Mouse (Mus musculus) layer of hippocampus, postnatal 10 days (tissue): ENCODE results near the gene Tex2. TPM values are rescaled to one million over a fixed set of nuclear protein-coding genes. Genes with fewer than 3 reads are reported as not detected.
"Not testable (repeated sequence)": the region's sequence is repeated elsewhere in the genome, so short reads cannot be mapped to it uniquely, and the experiment has no call there.

ENCODE experiments used
- DNase-seq, 2 experiments: peaks; one replicate each; pipeline ENCODE4 v3.0.0; 2021; ENCODE audit warnings: low spot score in 2 of 2
- total RNA-seq, 2 experiments: library from RNA; stranded (reverse); gene quantifications; 2 replicates each; pipeline ENCODE4 v1.2.3; 2021

Tex2 gene
- total RNA-seq, 2 experiments from 2014 or later: 96.1 to 98.4 TPM

DNA sequence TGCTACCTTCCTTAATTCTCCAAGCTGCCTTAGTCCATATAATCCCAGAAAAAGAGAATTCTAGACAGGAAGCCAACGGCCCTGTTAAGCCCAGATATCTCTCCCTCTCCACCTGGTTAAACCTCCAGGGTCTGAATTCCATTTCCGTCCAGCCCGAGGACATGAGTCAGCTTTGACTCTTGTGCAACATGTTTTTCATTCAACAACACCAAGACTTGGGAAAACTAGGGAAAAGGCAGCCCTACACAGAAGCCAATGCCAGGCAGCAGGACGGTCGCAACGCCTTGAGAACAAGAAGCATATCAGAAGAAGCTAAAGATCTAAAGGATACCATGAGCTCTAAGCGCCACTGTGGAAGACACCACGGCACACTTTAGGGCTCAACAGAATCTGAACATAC lies 32.8 kb downstream of the Tex2 start:
- no peak for DNase-seq

DNA sequence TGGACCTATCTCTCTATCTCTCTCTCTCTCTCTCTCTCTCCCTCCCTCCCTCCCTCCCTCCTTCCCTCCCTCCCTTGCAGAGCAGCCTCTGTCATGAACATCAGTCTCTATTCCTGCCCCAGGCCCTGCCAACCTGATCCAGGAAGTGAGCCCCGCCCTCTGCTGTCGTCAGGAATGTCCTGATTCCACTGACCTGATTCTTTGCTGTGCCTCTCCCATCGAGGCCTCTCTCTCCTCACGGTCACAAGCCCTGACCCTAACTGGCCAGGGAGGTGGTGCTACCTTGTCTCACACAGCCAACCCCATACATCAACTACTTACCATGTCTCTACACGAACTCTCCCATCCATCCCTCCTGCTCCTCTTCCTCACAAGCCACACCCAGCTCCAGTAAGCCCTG lies 33.3 kb downstream of the Tex2 start:
- no peak for DNase-seq

DNA sequence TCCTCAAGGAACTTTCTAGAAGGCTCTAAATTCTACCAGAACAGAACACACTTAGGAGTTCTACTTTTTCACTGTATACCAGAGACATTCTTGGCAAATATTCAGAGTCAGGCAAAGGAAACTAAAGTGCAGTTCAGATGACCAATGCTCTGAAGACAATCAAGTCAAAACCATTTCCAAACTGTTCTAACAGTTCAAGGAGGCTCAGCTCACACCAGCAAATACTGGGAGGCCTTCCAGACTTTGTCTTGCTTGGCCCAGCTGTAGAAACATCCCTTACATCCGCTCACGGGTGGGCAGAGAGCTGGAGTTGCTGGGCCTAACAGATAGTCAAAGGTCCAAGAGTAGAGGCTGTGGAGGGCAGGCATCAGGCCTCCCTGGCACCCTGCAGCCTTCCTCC lies 34.1 kb downstream of the Tex2 start:
- no peak for DNase-seq

DNA sequence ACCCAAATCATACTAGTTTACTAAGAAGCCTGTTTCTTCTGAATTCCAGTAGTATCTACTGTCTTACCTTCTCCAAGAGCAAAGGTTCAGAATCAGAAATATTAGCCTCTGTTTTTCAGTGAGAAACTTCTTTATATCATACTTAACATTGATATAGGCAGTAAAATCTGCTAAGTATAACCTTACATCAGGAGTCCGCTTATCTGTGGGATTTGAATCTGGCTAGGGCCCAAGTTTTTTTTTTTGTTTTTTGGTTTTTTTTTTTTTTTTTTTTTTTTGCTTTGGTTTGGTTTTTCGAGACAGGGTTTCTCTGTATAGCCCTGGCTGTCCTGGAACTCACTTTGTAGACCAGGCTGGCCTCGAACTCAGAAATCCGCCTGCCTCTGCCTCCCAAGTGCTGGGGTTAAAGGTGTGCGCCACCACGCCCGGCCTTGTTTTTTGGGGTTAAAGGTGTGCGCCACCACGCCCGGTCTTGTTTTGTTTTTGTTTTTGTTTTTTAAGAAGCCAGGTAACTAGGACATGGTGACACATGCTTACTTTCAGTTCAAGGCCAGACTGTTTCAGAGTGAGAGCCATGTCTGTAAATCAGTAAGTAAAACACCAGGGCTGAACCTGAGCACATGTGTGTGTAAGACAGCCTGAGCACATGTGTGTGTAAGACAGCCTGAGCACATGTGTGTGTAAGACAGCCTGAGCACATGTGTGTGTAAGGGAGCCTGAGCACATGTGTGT lies 35.4 kb downstream of the Tex2 start:
- DNase-seq: not testable (repeated sequence)

DNA sequence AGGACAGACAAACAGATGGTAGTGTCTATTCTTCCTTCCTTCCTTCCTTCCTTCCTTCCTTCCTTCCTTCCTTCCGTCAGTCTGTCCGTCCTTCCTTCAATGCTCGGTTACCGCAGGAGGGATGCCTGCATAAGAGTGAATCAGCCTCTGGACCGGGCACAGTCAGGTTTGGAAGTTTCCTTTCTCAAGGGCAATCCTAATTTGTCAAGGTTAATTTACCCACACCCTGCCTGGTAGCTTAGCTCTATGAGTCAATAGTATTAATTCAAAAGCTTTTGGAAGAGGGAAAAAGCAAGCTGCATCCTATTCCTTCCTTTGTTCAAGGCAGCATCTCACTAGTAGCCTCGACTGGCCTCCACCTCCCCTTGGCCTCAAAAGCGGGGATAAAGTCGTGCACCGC lies 38.8 kb downstream of the Tex2 start:
- DNase-seq: no peak

DNA sequence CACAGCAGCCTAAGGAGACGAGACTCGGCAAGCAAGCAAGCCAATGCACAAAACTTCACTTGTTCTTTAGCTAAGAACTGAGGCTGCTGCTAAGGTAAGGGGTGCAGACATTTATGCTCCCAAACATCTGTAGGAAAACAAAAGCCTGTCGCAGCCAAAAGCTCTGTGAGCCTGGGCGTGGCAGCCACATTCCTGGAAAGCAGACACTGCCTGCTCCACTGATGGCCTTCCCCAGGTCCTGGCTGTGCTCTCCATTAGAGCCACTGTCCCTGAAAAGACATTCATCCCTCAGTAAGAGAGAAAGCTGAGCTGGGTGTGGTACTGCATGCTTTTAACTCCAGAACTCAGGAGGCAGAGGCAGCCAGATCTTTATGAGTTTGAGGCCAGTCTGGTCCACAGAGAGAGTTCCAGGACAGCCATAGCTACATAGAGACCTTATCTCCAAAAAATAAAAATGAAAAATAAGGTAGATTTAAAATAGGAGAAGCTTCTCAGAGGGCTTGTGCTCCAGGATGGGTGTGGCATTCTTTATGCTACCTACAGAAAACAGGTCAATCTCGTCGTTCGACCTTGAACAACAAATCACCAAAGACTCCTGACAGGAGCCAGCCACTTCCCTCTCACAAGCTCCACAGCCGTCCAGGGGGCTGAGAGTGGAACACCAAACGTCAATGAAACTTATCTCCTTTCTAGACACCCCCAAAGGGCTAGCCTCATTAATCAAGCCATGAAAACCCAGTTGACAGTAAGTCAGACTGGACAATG lies 39.6 kb downstream of the Tex2 start:
- no peak for DNase-seq

DNA sequence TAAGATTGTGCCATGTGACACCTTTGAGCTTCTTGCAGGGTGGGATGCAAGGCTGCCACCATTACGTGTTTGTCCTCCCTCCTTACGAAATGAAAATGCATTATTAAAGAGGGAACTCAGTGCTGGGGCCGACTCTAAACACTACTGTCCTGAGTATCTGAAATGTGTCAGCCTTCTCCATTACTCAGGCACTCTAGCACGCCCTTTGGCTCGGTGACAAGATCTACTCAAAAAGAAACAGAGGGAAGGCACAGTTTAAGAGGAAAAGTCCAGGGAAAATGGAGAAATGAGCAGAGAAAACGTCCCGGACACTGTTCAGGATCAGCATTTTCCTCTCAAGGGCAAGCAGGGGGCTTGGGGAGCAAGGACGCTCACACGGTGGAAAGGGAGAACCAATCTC lies 40.3 kb downstream of the Tex2 start:
- no peak for DNase-seq

DNA sequence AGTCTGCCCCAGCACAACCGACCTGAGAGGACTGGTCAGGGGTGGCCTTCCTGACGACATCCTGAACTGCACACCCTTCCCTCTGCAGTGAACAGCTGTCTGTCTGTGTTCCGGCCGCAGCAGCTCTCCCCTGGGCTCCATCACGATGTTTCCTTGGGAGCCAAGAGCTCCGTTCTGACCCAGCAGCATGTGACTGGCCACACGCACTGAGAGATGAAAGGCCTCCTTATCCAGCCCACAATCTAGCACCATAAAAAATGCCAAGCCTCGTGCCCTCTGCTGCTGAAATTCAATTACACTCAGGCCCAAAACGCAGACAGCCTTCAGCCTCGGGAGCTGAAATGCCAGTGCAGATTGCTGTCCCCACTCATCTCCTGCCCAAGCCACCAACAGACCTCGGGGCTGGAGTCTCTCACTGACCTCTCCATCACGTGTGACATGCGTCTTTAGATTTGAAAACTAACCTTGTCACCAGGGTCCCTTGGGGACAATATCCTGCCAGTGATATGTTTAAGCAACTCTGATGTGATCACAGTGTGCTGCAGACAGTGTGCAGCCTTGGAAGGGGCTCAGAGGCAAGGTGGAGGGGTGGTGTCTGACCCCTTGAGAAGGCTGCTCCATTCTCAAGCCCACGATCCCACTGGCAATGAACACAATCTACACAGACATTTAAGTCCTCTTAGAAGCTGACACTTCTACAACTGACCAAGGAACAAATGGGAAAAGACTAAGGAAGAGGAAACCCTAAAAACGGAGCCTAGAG lies 41.0 kb downstream of the Tex2 start:
- no peak for DNase-seq

DNA sequence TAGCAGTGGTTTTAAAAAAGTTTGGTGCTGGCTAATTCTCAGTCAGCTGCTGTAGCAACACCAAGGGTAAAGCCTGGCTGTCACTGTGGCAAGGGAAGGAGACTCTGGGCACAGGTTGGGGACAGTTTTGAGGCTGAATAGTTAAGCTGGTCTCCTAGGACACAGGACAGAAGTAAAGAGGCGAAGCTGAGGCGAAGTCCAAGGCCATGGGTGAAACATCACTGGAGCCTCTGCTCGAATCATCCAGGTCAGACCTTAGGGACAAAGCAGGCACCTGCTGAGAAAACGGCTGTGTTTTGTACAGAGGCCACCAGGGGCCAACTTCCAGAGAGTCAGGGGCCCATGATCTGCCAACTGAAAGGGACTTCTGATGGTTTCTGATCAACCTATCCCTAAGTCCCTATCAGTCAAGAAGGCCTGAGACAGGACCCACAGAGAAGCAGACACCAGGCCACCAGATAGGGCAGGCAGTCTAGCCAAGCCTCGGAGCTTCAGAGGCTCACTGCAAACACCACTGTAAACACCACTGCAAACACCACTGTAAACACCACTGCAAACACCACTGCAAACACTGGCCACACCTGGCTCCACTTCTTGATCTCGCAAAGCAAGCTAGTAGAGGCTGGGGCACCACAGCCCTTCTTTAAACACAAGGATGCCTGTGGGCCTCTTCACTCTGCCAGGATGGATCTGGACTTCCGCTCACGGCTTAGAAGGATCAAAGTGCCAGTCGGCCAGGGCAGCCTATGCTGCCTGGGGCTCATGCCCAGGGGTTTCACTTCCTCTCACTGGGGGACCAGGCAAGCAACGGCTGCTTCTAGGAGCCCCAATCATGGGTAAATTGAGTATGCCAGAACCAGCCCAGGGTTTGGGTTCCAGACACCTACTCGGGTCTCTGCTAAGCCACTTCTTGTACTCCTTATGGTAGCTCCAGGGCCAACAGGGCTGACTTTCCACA lies 41.9 kb downstream of the Tex2 start:
- DNase-seq: no peak

DNA sequence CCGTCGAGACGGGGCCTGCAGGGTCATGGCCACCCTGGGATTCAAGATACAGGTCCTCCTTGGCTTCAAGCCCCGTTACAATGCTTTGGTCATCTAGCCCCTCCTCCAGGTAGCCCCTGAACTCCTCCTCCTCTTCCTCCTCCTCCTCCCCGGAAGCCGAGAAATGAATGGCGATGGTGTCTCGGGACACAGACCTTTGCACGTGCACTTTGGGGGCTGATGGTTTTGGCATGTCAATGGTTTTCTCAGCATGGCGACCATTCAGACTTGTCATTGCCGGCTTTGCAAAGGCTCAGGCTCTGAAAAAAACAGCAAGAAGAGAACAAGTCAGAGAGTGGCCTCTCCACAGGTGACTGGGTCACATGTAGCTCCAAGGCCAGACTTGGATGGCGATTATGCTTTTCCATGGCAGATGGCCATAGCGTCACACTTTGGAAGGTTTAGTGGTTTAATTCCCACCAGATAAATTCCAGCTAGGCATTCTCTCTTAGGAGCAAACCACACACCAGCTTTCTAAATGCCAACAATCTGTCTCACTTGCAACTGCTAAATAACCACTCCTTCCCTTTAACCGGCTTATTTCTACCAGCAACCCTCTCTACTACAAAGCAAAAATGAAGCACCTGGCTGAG lies 44.8 kb downstream of the Tex2 start:
- no peak for DNase-seq

DNA sequence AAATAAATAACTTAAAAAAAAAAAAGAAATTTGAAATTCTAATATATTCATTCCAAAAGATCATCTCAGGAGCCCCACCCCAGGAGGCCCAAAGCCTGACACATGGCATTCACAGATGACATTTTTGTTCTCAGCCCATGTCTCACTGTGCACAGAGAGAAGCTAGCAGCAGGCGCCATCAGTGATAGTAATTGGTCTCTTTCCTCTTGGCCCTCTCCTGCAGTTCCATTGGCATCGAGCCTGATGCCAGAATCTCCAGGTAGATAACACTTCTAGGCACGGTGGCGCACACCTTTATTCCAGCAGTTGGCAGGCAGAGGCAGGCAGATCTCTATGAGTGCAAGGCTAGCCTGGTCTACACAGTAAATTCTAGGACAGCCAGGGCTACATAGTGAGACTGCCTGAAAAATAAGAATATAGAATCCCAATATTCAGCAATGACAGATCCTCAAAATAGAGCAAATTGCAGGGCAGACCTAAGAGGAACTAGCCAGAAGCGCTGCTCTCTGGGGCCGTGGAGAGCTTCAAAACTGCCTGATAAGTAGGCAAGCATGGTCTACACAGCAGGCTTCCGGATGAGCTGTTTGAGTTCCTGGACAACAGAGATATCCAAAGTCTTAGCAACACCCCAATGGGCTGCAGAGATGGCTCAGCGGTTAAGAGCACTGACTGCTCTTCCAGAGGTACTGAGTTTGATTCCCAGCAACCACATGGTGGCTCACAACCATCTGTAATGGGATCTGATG lies 47.0 kb downstream of the Tex2 start:
- no peak for DNase-seq

DNA sequence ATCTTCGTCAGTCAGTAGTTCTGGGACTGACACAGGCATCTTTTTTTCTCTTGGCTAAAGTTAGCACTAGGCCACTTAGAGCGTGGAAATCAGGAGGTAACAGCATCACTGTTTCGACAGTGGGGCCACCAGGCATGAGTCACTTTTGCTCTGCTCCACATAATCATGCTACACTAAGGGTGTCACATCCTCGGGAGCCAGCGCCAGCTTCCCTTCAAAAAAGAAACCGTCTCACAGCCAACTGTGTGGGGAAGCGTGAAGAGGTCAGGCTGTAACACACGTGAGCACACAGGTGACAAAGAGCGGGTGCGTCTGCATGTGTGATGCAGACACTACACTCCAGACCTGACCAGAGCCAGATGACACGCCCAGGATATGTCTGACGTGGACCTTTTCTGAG lies 49.0 kb downstream of the Tex2 start:
- no peak for DNase-seq

DNA sequence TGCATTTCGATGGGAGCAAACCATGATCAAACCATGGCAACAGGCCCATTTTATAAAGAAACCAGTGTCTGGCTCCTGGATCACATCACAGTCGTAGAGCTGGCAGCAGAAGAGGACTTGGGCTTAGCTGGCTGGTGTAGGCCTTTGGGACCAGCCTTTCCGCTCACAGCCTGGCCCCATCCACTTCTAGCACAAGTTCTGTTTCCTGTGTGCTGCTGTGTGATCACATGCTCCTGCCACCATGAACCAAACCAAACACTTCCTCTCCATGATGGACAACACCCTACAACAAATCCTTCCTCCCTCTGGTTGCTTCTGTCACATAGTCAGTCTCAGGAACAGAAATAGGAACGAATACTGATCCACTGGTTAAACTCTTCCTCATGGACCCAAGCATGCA lies 50.5 kb downstream of the Tex2 start:
- no peak for DNase-seq

DNA sequence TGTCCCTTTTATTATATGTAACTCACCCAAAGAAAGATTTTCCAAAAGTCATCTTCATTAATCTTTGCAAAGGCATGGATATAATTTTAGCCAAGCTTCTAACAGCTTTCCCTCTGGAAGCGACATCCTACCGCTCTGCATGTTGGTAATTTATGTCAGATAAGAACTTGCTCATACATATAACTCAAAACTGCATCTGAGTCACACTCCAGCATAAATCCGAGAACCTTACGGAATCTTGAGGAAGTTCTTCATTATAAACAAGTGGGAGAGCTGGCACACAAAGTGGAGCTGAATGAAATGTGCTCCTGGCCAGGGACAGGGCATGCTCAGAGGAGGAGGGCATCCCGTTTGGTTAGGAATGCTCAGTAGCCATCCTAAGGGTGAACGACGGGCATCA lies 53.5 kb downstream of the Tex2 start:
- DNase-seq: no peak

DNA sequence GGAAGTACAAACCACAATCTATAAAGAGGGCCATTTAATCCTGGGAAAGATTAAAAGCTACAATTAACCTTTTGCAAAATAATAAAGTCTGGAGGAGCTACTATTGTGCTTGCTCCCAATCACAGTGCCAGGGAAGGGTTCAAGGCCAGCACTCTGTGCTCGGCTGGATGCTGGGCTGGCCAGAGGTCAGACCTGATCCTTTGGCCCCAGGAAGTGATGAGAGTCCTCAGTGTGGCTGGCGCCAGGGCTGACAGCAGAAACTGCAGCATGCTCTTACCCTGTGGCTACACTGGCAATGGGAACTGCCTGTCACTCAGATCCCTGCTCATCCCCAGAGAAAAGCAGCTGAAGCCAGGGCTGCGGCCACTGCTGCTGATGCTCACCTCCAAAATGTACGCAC lies 55.2 kb downstream of the Tex2 start:
- no peak for DNase-seq

DNA sequence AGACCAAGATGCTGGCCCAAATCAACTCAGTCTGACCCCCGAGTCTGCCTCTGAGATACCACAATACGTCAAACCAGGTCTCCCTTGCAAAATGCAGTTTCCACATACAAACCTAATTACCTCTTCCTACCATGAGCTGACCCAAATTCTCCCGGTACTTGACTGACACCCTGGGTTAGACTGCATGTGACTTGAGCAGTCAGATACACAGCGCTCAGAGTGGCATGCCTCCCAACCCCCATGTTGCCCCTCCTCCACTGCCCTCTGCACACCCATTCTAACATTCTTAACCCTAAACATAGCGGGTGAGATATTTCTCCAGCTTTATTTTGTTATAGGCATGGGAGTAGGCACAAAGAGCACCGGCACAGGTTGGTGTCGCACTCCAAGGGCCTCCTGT lies 55.8 kb downstream of the Tex2 start:
- DNase-seq: no peak

DNA sequence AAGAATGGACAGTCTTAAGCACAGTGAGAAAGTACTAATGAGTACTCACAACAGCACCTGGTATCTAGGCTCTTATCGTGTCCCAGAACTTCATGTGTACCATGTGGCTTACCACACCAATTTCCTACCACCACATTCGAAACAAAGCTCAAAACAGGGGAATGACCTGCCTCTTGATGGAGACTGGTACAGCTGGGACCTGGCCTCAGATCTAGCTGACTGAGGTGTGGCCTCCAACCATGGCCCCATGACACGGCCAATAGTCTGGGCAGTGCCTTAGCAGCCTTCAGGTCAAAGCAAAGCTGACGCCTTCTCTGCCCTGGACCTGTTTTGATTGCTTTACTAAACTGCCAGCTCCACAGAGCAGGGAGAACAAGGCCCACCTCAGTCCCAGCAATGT lies 56.5 kb downstream of the Tex2 start:
- DNase-seq: no peak

DNA sequence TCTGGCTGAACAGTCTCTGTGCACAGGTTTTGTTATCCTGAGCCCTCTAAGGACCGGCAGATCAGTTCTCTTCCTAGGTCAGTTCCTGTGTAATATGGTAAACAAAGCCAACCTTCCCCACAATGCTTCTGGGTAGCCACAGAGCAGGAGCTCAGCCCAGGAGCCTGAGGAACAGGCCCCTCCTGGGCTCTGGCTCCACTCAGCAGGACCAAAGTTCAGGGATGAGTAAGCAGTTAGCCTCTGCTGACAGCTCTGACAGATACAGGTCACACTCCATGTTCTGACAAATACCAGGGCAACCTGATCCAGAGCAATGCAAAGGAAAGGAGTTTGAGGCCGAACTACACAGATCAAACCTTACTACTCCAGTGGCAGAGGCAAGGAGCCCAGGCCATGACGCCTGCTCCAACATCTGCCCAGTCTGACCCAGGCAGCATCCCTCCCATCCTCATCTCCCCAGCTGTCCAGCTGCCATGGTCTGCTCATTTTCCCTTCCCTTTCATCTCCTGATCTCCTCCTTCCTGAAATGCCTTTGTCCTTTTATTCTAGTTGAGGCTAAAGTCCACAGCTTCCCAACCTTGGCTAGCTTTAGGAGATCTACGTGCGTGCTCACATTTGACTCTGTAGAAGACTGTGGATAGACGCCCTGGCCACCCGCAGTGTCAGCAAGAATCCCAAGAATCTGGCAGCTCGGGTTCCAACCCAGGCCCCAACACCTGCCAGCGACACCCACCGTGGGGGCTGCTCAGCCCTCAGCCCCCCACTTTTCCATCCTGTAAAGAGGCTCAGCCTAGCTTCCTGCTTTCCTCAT lies 57.2 kb downstream of the Tex2 start:
- no peak for DNase-seq

DNA sequence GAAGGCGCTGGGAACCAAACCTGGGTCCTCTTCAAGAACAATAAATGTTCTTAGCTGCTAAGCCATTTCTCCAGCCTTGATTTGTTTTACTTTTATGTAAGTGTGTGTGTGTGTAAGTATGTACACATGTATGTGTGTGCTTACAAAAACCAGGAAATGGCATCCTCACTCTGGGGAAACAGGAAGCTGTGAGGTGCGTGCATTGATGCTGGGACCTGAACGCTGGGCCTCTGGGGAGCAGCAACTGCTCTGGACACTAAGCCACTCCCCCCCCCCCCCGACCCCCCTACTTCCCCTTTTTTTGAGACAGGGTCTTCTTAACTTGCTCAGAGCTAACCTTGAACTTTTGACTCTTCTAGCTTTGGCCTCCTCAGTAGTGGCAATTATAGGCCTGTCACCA lies 62.8 kb downstream of the Tex2 start:
- DNase-seq: no peak
